8 mouse cellular contexts compared by ENCODE assay signal in the genomic region with DNA sequence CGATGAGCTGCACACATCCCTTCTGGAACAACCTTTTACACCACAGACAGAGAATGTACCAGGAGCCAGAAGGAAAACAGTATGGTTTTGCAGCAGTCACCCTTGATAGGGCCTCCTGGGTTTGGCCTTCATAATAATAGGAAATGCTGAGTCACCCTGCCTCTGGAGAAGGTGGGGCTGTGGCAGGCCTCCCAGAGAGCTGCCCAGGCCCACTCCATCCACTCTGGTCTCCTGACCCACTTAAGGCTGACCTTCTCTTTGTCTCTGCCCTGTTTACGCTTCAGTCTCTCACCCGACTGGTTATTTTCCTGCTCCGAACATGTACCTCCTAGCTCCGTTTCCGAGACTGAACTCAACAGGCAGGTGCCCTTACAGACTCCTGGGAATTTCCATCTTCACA. TPM values are rescaled to one million over a fixed set of nuclear protein-coding genes. Genes with fewer than 3 reads are reported as not detected.
DNase-seq lines count a peak whose midpoint lies in the region; TF ChIP-seq lines count a peak whose summit lies in the region.

No protein-coding gene starts in this region.

- peaks cover 0 to 17% of the 10 kb centered on the region in 2 experiments; a peak in 2 of 4 replicates for H3K36me3 ChIP-seq in MEL (ENCODE audit: control insufficient read depth in 1 of 2, insufficient read depth in 2 of 2, low read length in 2 of 2)
- H3K36me3 ChIP-seq in hindbrain, embryonic 10.5 days: no peaks in the 10 kb centered on the region

- intact Hi-C loops in heart, postnatal 25 days (cut with DNase I): no loop called here
- intact Hi-C loops in left cerebral cortex, postnatal 10 days (cut with DNase I): no loop called here

- peaks cover 12 to 19% of the 10 kb centered on the region in 2 experiments for H3K4me1 ChIP-seq in MEL (ENCODE audit: control insufficient read depth in 1 of 2, insufficient read depth in 2 of 2, low read length in 2 of 2)
- peaks cover 13% of the 10 kb centered on the region for H3K4me1 ChIP-seq in hindbrain, embryonic 10.5 days (replicated peaks)

- H3K9ac ChIP-seq in MEL (ENCODE audit: control insufficient read depth, low read depth, low read length, poor library complexity, severe bottlenecking): peak overlapping the region; percentile 14; the same call in 1 of the 2 replicates

- peak; percentile 15 to 30; a peak in 2 of 4 replicates for TF ChIP-seq EP300 in MEL (IDR thresholded peaks at IDR 0.05; ENCODE audit: low read depth in 1 of 2, low read length in 2 of 2)

- no peaks in the 10 kb centered on the region for H3K27me3 ChIP-seq in MEL (ENCODE audit: control insufficient read depth in 1 of 2, insufficient read depth in 2 of 2, low read length in 2 of 2)
- no peaks in the 10 kb centered on the region for H3K27me3 ChIP-seq in hindbrain, embryonic 10.5 days (ENCODE audit: insufficient read depth, poor library complexity, severe bottlenecking)

- TF ChIP-seq CTCF in MEL (IDR thresholded peaks at IDR 0.05 in 2 of 3, conservative IDR thresholded peaks at IDR 0.05 in 1 of 3; ENCODE audit: control insufficient read depth in 1 of 3, insufficient read depth in 1 of 3, low read depth in 2 of 3, low read length in 3 of 3, poor library complexity in 1 of 3, severe bottlenecking in 1 of 3): no peak

- TF ChIP-seq POLR2A in MEL (IDR thresholded peaks at IDR 0.05; ENCODE audit: control insufficient read depth in 1 of 2, insufficient read depth in 1 of 2, low read depth in 1 of 2, low read length in 2 of 2, poor library complexity in 1 of 2): no peak

- no peak for TF ChIP-seq RAD21 in MEL (IDR thresholded peaks at IDR 0.05; ENCODE audit: low read depth, low read length)

- peak; percentile 67 for DNase-seq in MEL (ENCODE audit: low read depth, low spot score)
- DNase-seq in adrenal gland, postnatal 25 days: peak; percentile 43
- DNase-seq in heart, postnatal 25 days (ENCODE audit: low spot score): peak; percentile 6
- DNase-seq in lung, adult 18-20 months: peak; percentile 80 to 87
- DNase-seq in spleen, postnatal 14 days (ENCODE audit: low spot score in 2 of 2): no peak
- no peak for DNase-seq in hindbrain, embryonic 10.5 days (ENCODE audit: low spot score)
- DNase-seq in left cerebral cortex, postnatal 10 days (ENCODE audit: extremely low spot score in 1 of 2, low spot score in 2 of 2): no peak
- DNase-seq in gastrocnemius, postnatal 25 days: no peak

- no peak overlapping the region for H3K4me3 ChIP-seq in MEL (ENCODE audit: control insufficient read depth in 1 of 2, insufficient read depth in 1 of 2, low read depth in 2 of 2, low read length in 2 of 2)
- no peak overlapping the region for H3K4me3 ChIP-seq in hindbrain, embryonic 10.5 days

- WGBS in hindbrain, embryonic 10.5 days: 83% methylated on average over 6 of the region's 6 CpGs

- peak overlapping the region; percentile 14; the same call in 1 of the 2 replicates for H3K27ac ChIP-seq in MEL (ENCODE audit: control insufficient read depth, low read depth, low read length)
- no peak overlapping the region for H3K27ac ChIP-seq in hindbrain, embryonic 10.5 days

- no peaks in the 10 kb centered on the region for H3K79me2 ChIP-seq in MEL (ENCODE audit: control insufficient read depth, insufficient read depth, low read length, poor library complexity)

- no peaks in the 10 kb centered on the region for H3K9me3 ChIP-seq in MEL (replicated peaks; ENCODE audit: insufficient read depth, low read length)
- no peaks in the 10 kb centered on the region for H3K9me3 ChIP-seq in hindbrain, embryonic 10.5 days

TF ChIP-seq in MEL, 35 proteins besides CTCF, POLR2A, EP300 and RAD21:
- peak; percentile 57; the same call in 1 of the 2 replicates for TF ChIP-seq MAFK (IDR thresholded peaks at IDR 0.05; ENCODE audit: borderline replicate concordance, low read depth, low read length)
- no peak for TF ChIP-seq SMC3 (IDR thresholded peaks at IDR 0.05; ENCODE audit: low read depth, low read length)
- peak; percentile 75; the same call in 1 of the 2 replicates for TF ChIP-seq GABPA (IDR thresholded peaks at IDR 0.05; ENCODE audit: low read depth, low read length)
TF ChIP-seq in MEL: peak in this region for 2.

RNA-seq across cellular contexts. Expression of gene Ifrd1, which starts 0.3 kb away (rescaled TPM):
- total RNA-seq in MEL (2012; rRNA removed): 158 and 167 TPM in 2 replicates
- 100 to 1,000 TPM in 1 of 2 experiments, not detected in 1; 161 TPM for polyA plus RNA-seq in MEL (2012; ENCODE audit: insufficient read depth in 1 of 2, insufficient read length in 2 of 2, low read depth in 1 of 2, low replicate concordance in 2 of 2, missing spikeins in 1 of 2)
- total RNA-seq in adrenal gland, postnatal 25 days (2021): 118 and 133 TPM in 2 replicates
- 10 to 100 TPM; 75.2 to 75.9 TPM for total RNA-seq in heart, postnatal 25 days (2021)
- 125 and 146 TPM in 2 replicates for polyA plus RNA-seq in hindbrain, embryonic 10.5 days (2016; fragmentation: Nextera tagmentation; extraction: Ambion mirVana)
- 100 to 1,000 TPM in 1 of 2 experiments, 10 to 100 TPM in 1; 89.8 to 108 TPM for total RNA-seq in left cerebral cortex, postnatal 10 days (2021)
- total RNA-seq in gastrocnemius, postnatal 25 days (2021): 100 to 1,000 TPM in 1 of 2 experiments, 10 to 100 TPM in 1; 67.1 to 121 TPM

RNA-seq across cellular contexts. Expression of gene Lsmem1, which starts 48.7 kb away (rescaled TPM):
- not detected in 2 replicates for total RNA-seq in MEL (2012; rRNA removed)
- under 1 TPM in 1 of 2 experiments, not detected in 1; 0.14 TPM for polyA plus RNA-seq in MEL (2012; ENCODE audit: insufficient read depth in 1 of 2, insufficient read length in 2 of 2, low read depth in 1 of 2, low replicate concordance in 2 of 2, missing spikeins in 1 of 2)
- total RNA-seq in adrenal gland, postnatal 25 days (2021): 0.43 TPM in 1 of 2 replicates, not detected in the other
- 10 to 100 TPM; 40.6 to 43.2 TPM for total RNA-seq in heart, postnatal 25 days (2021)
- not detected in 2 replicates for polyA plus RNA-seq in hindbrain, embryonic 10.5 days (2016; fragmentation: Nextera tagmentation; extraction: Ambion mirVana)
- total RNA-seq in left cerebral cortex, postnatal 10 days (2021): 1 to 10 TPM in 1 of 2 experiments, under 1 TPM in 1; 0.92 to 1.7 TPM
- total RNA-seq in gastrocnemius, postnatal 25 days (2021): 10 to 100 TPM; 33.2 to 62.1 TPM

Comparison
In these comparisons a context has a peak if more than half of its experiments do, and no peak if none do; other contexts are left out.
1. DNase-seq: peak in MEL (single experiment), adrenal gland, postnatal 25 days (single experiment), heart, postnatal 25 days (single experiment) and lung, adult 18-20 months (2 of 2); none in spleen, postnatal 14 days (0 of 2), hindbrain, embryonic 10.5 days (single experiment), left cerebral cortex, postnatal 10 days (0 of 2) and gastrocnemius, postnatal 25 days (single experiment).
2. RNA of gene Lsmem1, which starts 48.7 kb away (total RNA-seq): 33.2 to 62.1 TPM in gastrocnemius, postnatal 25 days and 40.6 to 43.2 TPM in heart, postnatal 25 days; 0.92 to 1.7 TPM in left cerebral cortex, postnatal 10 days, 0.43 TPM in adrenal gland, postnatal 25 days and not detected in MEL; every median in the first group is over 10 times any median in the second.